Mouse (Mus musculus): Measurements from ENCODE around the gene Fam76a.
"Not testable (repeated sequence)": the region's sequence is repeated elsewhere in the genome, so short reads cannot be mapped to it uniquely, and the experiment has no call there.

The Fam76a gene

DNA sequence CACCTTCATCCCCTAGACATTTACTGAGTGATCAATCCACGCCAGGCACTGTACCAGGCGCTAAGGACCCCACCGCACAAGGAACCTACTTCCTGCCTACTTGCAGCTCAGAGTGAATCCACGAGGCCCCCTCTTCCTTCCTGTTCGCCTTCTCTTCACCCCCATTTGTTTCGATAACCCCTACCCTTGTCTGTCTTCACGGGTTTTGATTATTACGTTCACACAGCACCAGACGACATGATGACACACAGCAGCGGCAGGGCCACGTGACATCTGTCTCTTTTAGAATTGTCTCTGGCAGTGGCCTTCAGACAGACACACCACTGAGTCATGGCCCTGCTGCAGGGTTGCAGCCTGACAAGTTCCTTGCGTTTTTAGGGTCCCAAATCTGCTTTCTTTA lies 21.7 kb upstream of the Fam76a start:
- no peak for DNase-seq

DNA sequence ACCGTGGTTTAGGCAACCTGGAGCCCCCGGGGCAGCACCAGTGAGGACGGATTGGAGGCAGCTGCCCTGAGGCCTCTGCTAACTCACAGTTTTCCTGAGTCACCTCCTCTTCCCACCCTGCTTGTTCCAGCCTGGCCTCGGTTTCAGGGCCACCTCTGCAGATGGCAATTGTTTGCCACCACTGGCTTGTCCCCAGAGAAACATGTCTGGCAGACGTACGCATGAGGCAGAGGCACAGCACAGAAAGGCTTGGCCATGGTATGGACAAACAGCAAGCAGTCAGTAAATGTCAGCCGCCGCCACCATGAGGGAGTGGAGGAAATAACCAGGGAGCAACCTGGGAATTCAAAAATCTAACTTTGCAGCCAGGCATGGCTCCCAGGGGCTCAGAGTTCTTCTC lies 20.7 kb upstream of the Fam76a start:
- DNase-seq, result no peak

GRCm38 (mm10) chr4:132941012-132941729 lies 18.8 kb upstream of the Fam76a start:
- DNase-seq, result no peak

GRCm38 (mm10) chr4:132939421-132940127 lies 17.2 kb upstream of the Fam76a start:
- DNase-seq, result peak; percentile 75

DNA sequence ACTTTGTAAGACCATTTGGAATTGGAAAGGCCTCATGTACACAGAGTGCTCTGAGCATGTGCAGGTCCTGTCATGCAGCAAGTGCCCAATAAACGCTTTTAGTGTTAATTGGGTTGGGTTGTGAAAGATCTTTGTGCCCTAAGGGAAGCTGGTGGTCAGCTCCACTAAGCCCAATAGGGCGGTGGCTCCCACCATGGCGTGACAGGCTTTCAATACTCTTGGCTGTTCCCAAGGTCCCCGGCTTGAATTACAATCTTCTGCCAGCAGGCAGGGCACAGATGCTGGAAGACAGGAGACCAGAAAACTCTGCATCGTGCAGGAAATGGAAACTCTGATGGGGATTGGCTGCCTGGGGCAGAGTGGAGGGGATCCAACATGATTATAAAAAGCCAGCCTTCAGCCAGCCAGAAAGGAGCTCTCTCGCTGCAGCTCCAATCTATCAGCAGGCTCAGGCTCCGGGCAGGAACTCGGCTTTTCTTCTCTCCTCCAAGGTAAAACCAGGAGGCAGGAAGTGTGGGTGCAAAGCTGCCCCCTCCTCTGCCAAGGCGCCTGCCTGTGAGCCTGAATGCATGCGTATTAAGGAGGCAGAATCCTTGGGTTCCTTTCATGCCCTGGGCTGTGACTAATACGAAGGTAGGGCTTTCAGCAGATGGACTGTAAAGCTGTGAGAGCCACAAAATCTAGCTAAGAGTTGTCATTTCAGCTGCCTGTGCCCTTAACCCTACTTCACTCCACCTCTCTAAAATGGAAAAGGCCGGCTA lies 16.0 kb upstream of the Fam76a start:
- no peak for DNase-seq

- DNase-seq, result no peak
These were observed 12.3 kb upstream of the Fam76a start for GRCm38 (mm10) chr4:132934639-132935038.

DNA sequence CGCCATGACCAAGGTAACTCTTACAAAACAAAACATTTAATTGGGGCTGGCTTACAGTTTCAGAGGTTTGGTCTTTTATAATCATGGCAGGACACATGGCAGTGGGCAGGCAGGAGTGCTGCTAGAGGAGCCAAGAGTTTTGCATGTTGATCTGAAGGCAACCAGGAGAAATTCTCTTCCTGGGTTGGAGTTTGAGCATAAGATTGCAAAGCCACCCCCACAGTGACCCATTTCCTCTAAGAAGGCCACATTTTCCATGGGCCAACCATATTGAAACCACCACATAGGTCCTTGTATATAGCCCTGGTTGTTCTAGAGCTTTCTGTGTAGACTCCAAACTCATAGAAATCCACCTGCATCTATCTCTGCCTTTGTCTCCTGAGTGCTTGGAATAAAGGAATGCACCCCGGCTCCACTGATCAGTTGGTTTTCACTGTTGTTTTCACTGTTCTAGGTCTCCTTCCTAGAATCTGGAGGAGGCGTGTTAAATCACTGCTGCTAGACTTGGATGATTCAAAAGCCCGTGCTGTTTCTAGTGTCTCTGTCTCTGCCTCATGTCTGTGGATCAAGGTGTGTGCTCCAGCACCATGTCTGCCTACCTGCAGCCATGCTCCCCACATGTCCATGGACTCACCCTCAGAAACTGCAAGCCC lies 10.5 kb upstream of the Fam76a start:
- DNase-seq, result no peak

DNA sequence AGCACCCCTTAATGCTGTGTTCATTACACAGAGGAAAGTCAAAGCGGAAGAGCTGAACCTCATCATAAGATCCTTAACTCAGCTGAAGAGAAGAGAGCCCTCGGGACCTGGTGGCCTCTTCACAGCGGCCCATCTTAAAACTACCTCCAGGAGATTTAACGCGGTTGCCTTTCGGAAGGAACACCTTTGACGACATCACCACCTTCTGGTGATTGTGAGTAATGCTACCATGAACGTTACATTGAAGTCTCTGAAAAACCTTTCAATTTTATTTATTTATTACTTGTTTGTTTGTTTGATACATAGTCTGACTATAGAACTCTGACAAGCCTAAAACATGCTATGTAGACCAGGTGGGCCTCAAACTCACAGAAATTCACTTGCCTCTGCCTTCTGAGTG lies 8.4 kb upstream of the Fam76a start:
- DNase-seq, result peak; percentile 71

GRCm38 (mm10) chr4:132926520-132926919 lies 4.2 kb upstream of the Fam76a start:
- DNase-seq, result not testable (repeated sequence)

DNA sequence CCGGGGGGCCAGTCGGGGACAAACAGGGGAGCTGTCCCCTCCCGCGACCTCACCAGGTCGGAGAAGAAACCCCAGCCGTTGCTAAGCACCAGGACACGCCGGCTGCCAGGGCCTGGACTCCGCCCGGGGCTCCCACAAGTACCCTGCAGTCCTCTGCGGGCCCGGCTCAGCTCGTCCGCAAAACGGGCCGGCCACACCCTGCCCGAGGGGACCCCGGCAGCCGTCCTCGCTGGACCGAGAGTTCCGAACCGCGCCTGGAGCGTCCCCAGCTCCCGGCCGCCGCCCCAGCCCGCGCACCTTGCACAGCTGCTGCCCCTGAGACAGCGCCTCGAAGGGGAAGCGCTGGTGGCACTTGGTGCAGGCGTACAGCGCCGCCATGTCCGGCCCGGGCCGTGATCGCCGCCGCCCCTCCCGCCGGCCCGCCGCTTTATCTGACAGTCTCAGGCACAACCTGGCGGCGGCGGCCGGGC lies 262 bp downstream of the Fam76a start:
- peak; percentile 70 for DNase-seq

DNA sequence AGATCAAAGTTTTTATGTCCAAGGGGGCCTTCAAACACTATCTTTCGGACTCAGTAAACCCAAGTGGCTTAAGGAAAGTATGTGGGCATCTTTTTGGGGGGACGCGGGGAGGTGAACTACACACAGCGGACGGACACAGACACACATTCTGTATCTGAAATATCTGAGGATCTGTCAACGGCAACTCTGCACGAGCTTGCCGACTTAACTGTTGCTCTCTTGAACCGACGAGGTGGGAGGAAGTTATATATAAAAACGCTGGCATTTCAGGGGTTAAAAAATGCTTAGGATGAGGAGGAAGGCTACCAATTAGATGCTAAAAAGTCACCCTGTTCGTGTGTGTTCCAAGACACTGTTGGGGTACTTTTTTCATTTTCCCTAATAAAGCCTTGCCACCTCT lies 870 bp downstream of the Fam76a start:
- DNase-seq, result no peak

- DNase-seq, result no peak
These were observed 2.2 kb downstream of the Fam76a start for GRCm38 (mm10) chr4:132920171-132920570.

DNA sequence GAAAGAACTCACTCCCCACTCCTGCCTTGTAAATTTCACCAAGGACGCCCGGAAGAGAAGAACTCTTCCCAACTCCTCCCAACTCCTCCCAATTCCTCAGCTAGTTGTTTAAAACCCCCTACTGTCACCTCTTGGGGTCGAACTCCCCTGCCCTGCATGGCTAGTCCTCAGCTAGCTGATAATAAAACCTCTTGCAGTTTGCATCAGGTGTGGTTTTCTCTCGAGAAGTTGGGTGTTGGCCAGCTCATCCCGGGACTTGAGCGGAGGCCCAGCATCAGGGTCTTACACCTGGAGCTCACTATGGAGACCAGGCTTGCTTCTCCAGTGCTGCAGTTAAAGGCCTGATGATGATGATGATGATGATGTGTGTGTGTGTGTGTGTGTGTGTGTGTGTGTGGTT lies 3.9 kb downstream of the Fam76a start:
- not testable (repeated sequence) for DNase-seq

- no peak for DNase-seq
These were observed 10.2 kb downstream of the Fam76a start for GRCm38 (mm10) chr4:132912156-132912555.

DNA sequence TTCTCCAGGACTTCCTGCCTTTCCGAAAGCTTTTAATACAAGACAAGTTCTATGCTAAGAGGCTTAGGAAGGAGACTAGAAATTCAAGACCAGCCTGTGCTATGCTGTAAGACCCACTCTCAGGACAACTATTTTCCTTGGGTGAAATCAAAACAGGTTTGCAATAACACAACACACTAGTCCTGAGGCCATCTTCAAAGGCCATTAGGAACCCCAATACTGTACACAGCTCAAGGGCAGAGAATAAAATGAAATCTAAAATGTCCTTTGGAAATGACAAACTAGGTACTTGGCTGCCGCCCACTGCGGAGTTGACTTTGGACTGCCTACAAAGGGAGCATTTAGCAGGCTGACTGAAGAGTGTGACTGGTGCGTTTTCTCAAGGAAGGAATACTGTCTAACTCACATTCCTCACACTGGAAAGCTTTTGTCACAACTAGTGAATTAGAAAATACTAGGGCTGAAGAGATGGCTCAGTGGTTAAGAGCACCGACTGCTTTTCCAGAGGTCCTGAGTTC lies 16.5 kb downstream of the Fam76a start:
- DNase-seq, result no peak

DNA sequence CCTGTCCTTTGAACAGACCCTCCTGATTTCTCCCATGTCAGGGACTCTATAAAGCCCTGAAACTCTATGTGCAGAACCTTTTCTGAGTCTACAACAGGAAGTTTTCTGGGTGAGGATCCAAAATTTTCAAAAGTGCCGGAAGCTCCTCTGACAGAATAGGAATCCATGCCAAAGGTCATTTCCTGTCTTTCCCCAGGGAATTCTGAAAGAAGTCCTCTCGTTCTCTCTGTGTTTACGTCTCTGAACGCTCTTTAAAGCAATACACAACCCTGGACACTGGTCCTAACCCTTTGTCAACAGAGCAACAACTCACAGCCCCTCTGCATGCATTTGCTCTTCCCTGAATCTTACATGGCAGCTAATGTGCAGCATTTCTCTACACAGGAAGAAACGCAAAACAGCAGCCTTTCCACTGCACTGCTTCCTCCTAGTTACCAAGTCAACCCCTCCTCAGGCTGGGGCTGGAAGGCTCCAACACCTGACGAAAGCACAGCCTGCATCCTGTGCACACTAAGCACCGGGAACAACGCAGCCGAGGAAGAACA lies 17.5 kb downstream of the Fam76a start:
- no peak for DNase-seq

GRCm38 (mm10) chr4:132904071-132904470 lies 18.3 kb downstream of the Fam76a start:
- DNase-seq, result no peak

- DNase-seq, result no peak
These were observed 24.2 kb downstream of the Fam76a start for GRCm38 (mm10) chr4:132898197-132898596.

DNA sequence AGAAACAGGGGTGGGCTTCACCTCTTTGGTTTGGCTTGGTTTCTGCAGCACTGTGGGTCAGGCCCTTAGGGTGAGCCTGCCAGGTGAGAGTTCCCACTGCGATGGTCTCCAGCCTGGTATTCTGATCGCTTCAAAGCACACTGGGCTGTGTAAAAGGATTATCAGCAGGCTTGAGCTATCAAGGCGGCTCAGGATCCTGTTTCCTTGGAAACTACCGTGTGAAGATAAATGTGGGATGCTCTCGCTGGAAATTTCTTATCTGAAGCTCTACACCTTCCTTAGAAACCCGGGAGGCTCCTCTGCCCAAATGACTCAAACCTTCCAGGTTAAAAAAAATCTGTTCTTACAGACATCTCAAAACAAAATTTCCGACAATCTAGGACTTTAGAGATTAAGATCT lies 28.0 kb downstream of the Fam76a start:
- DNase-seq, result no peak

DNA sequence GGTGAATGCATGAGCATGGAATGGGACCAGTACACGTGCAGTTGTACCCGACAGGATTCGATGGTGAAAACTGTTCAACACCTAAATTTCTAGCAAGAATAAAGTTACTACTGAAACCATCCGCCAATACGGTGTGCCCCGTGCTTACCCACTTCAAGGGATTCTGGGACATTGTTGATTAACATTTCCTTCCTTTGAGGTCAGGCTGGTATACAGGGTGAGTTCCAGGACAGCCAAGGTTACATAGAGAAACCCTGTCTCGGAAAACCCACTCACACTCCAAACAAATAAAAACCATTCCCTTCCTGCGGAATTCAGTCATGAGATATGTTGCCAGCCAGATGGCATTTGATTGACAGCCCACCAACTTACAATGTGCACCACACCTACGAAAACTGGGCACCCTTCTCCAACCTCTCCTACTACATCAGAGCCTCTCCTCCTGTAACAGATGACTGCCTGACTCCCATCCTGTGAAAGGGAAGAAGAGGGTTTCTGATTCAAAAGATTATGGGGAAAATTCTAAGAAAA lies 37.4 kb downstream of the Fam76a start:
- no peak for DNase-seq

- DNase-seq, result peak; percentile 86
These were observed 38.1 kb downstream of the Fam76a start, which contains the start of gene Stx12 for GRCm38 (mm10) chr4:132884064-132884843. TSS of gene Stx12 (minus strand) at chr4:132884509.

Data from cerebellum, adult 9-10 months (tissue).